Mouse (Mus musculus): ENCODE measurements around the gene Gm42906. TPM values are rescaled to one million over a fixed set of nuclear protein-coding genes. Genes with fewer than 3 reads are reported as not detected.

Gm42906 gene
- polyA plus RNA-seq, 1 experiment from 2014 or later: not detected

GRCm38 (mm10) chr5:151164815-151165214 is 263.1 kb downstream of the Gm42906 start:
- H3K36me3 ChIP-seq (ENCODE audit: control insufficient read depth, insufficient read depth, low read length): no peaks in the 10 kb centered on the region
- peak; percentile 17; the same call in 1 of the 2 replicates for ATAC-seq
- H3K27me3 ChIP-seq (replicated peaks; ENCODE audit: control insufficient read depth, insufficient read depth, low read length): no peaks in the 10 kb centered on the region
- WGBS: 70% methylated on average over 4 of the region's 4 CpGs
- peaks cover 18% of the 10 kb centered on the region for H3K4me1 ChIP-seq (ENCODE audit: control insufficient read depth, insufficient read depth, low read length)
- H3K4me3 ChIP-seq (ENCODE audit: low read length): no peak overlapping the region
- no peaks in the 10 kb centered on the region for H3K9me3 ChIP-seq (ENCODE audit: control insufficient read depth, low read length)
- no peak overlapping the region for H3K4me2 ChIP-seq (ENCODE audit: low read depth, low read length)
- no peak overlapping the region for H3K9ac ChIP-seq (ENCODE audit: low read depth, low read length)
- 0 out of 2 replicates have a peak overlapping the region, but pooled peaks have one; percentile 44 for H3K27ac ChIP-seq (ENCODE audit: low read length)

- no peak overlapping the region for H3K4me2 ChIP-seq (ENCODE audit: low read depth, low read length)
- no peak overlapping the region for H3K4me3 ChIP-seq (ENCODE audit: low read length)
- no peaks in the 10 kb centered on the region for H3K9me3 ChIP-seq (ENCODE audit: control insufficient read depth, low read length)
- no peak overlapping the region for H3K27ac ChIP-seq (ENCODE audit: low read length)
- no peaks in the 10 kb centered on the region for H3K27me3 ChIP-seq (replicated peaks; ENCODE audit: control insufficient read depth, insufficient read depth, low read length)
- H3K4me1 ChIP-seq (ENCODE audit: control insufficient read depth, insufficient read depth, low read length): peaks cover 16% of the 10 kb centered on the region
- 82% methylated on average over 3 of the region's 3 CpGs for WGBS
- ATAC-seq: no peak
- H3K36me3 ChIP-seq (ENCODE audit: control insufficient read depth, insufficient read depth, low read length): no peaks in the 10 kb centered on the region
- no peak overlapping the region for H3K9ac ChIP-seq (ENCODE audit: low read depth, low read length)
These were observed 265.3 kb downstream of the Gm42906 start for GRCm38 (mm10) chr5:151162642-151163041.

GRCm38 (mm10) chr5:151155247-151155646 is 272.7 kb downstream of the Gm42906 start:
- H3K27ac ChIP-seq (ENCODE audit: low read length): no peak overlapping the region
- 82% methylated on average over 1 of the region's 1 CpGs for WGBS

GRCm38 (mm10) chr5:151154780-151155179 is 273.2 kb downstream of the Gm42906 start:
- H3K9me3 ChIP-seq (ENCODE audit: control insufficient read depth, low read length): no peaks in the 10 kb centered on the region
- no peak overlapping the region for H3K9ac ChIP-seq (ENCODE audit: low read depth, low read length)
- H3K27me3 ChIP-seq (replicated peaks; ENCODE audit: control insufficient read depth, insufficient read depth, low read length): no peaks in the 10 kb centered on the region
- H3K4me2 ChIP-seq (ENCODE audit: low read depth, low read length): no peak overlapping the region
- 27% methylated on average over 3 of the region's 3 CpGs for WGBS
- H3K36me3 ChIP-seq (ENCODE audit: control insufficient read depth, insufficient read depth, low read length): no peaks in the 10 kb centered on the region
- peak; percentile 85 for ATAC-seq
- no peak overlapping the region for H3K27ac ChIP-seq (ENCODE audit: low read length)
- no peak overlapping the region for H3K4me3 ChIP-seq (ENCODE audit: low read length)
- H3K4me1 ChIP-seq (ENCODE audit: control insufficient read depth, insufficient read depth, low read length): peaks cover 12% of the 10 kb centered on the region

More at GRCm38 (mm10) chr5:151155247-151155646, 272.7 kb downstream of the Gm42906 start:
- Histone ChIP-seq H3K27me3 (replicated peaks; ENCODE audit: control insufficient read depth, insufficient read depth, low read length) (no peaks in the 10 kb centered on the region), H3K4me2 (ENCODE audit: low read depth, low read length) (no peak overlapping the region), H3K4me3 (ENCODE audit: low read length) (no peak overlapping the region), H3K9me3 (ENCODE audit: control insufficient read depth, low read length) (no peaks in the 10 kb centered on the region), H3K4me1 (ENCODE audit: control insufficient read depth, insufficient read depth, low read length) (peaks cover 12% of the 10 kb centered on the region), H3K36me3 (ENCODE audit: control insufficient read depth, insufficient read depth, low read length) (no peaks in the 10 kb centered on the region), H3K9ac (ENCODE audit: low read depth, low read length) (no peak overlapping the region)
- no peak for ATAC-seq

- Histone ChIP-seq H3K9me3 (ENCODE audit: control insufficient read depth, low read length) (no peaks in the 10 kb centered on the region), H3K4me2 (ENCODE audit: low read depth, low read length) (no peak overlapping the region), H3K36me3 (ENCODE audit: control insufficient read depth, insufficient read depth, low read length) (no peaks in the 10 kb centered on the region), H3K4me1 (ENCODE audit: control insufficient read depth, insufficient read depth, low read length) (peaks cover 12% of the 10 kb centered on the region), H3K27me3 (replicated peaks; ENCODE audit: control insufficient read depth, insufficient read depth, low read length) (no peaks in the 10 kb centered on the region), H3K27ac (ENCODE audit: low read length) (no peak overlapping the region), H3K9ac (ENCODE audit: low read depth, low read length) (no peak overlapping the region), H3K4me3 (ENCODE audit: low read length) (no peak overlapping the region)
- no peak for ATAC-seq
- WGBS: 69% methylated on average over 4 of the region's 4 CpGs
These were observed 273.9 kb downstream of the Gm42906 start for GRCm38 (mm10) chr5:151154030-151154429.

GRCm38 (mm10) chr5:151151549-151151948 is 276.4 kb downstream of the Gm42906 start:
- 80% methylated on average over 9 of the region's 9 CpGs for WGBS
- Histone ChIP-seq H3K4me3 (ENCODE audit: low read length) (no peak overlapping the region), H3K27me3 (replicated peaks; ENCODE audit: control insufficient read depth, insufficient read depth, low read length) (no peaks in the 10 kb centered on the region), H3K9ac (ENCODE audit: low read depth, low read length) (no peak overlapping the region), H3K36me3 (ENCODE audit: control insufficient read depth, insufficient read depth, low read length) (no peaks in the 10 kb centered on the region), H3K4me1 (ENCODE audit: control insufficient read depth, insufficient read depth, low read length) (peaks cover 12% of the 10 kb centered on the region), H3K4me2 (ENCODE audit: low read depth, low read length) (no peak overlapping the region), H3K27ac (ENCODE audit: low read length) (no peak overlapping the region), H3K9me3 (ENCODE audit: control insufficient read depth, low read length) (no peaks in the 10 kb centered on the region)
- no peak for ATAC-seq

GRCm38 (mm10) chr5:151149509-151149908 is 278.5 kb downstream of the Gm42906 start:
- no peak overlapping the region for H3K4me2 ChIP-seq (ENCODE audit: low read depth, low read length)
- H3K9me3 ChIP-seq (ENCODE audit: control insufficient read depth, low read length): no peaks in the 10 kb centered on the region
- H3K27ac ChIP-seq (ENCODE audit: low read length): no peak overlapping the region
- H3K4me1 ChIP-seq (ENCODE audit: control insufficient read depth, insufficient read depth, low read length): peaks cover 2% of the 10 kb centered on the region
- no peak overlapping the region for H3K9ac ChIP-seq (ENCODE audit: low read depth, low read length)
- ATAC-seq: no peak
- no peak overlapping the region for H3K4me3 ChIP-seq (ENCODE audit: low read length)
- no peaks in the 10 kb centered on the region for H3K36me3 ChIP-seq (ENCODE audit: control insufficient read depth, insufficient read depth, low read length)
- no peaks in the 10 kb centered on the region for H3K27me3 ChIP-seq (replicated peaks; ENCODE audit: control insufficient read depth, insufficient read depth, low read length)
- 38% methylated on average over 8 of the region's 8 CpGs for WGBS

GRCm38 (mm10) chr5:151148079-151148478 is 279.9 kb downstream of the Gm42906 start:
- Histone ChIP-seq H3K4me1 (ENCODE audit: control insufficient read depth, insufficient read depth, low read length) (peaks cover 16% of the 10 kb centered on the region), H3K4me2 (ENCODE audit: low read depth, low read length) (no peak overlapping the region), H3K4me3 (ENCODE audit: low read length) (no peak overlapping the region), H3K27me3 (replicated peaks; ENCODE audit: control insufficient read depth, insufficient read depth, low read length) (no peaks in the 10 kb centered on the region), H3K27ac (ENCODE audit: low read length) (no peak overlapping the region), H3K36me3 (ENCODE audit: control insufficient read depth, insufficient read depth, low read length) (no peaks in the 10 kb centered on the region), H3K9me3 (ENCODE audit: control insufficient read depth, low read length) (no peaks in the 10 kb centered on the region), H3K9ac (ENCODE audit: low read depth, low read length) (no peak overlapping the region)
- WGBS: 84% methylated on average over 4 of the region's 4 CpGs
- no peak for ATAC-seq

- Histone ChIP-seq H3K4me2 (ENCODE audit: low read depth, low read length) (no peak overlapping the region), H3K27ac (ENCODE audit: low read length) (no peak overlapping the region), H3K4me1 (ENCODE audit: control insufficient read depth, insufficient read depth, low read length) (peaks cover 28% of the 10 kb centered on the region), H3K4me3 (ENCODE audit: low read length) (no peak overlapping the region), H3K36me3 (ENCODE audit: control insufficient read depth, insufficient read depth, low read length) (no peaks in the 10 kb centered on the region), H3K27me3 (replicated peaks; ENCODE audit: control insufficient read depth, insufficient read depth, low read length) (no peaks in the 10 kb centered on the region), H3K9ac (ENCODE audit: low read depth, low read length) (no peak overlapping the region), H3K9me3 (ENCODE audit: control insufficient read depth, low read length) (no peaks in the 10 kb centered on the region)
- WGBS: 66% methylated on average over 5 of the region's 5 CpGs
- no peak for ATAC-seq
These were observed 282.2 kb downstream of the Gm42906 start for GRCm38 (mm10) chr5:151145807-151146206.

- Histone ChIP-seq H3K9me3 (ENCODE audit: control insufficient read depth, low read length) (no peaks in the 10 kb centered on the region), H3K4me1 (ENCODE audit: control insufficient read depth, insufficient read depth, low read length) (peaks cover 28% of the 10 kb centered on the region), H3K9ac (ENCODE audit: low read depth, low read length) (no peak overlapping the region), H3K4me3 (ENCODE audit: low read length) (no peak overlapping the region), H3K27me3 (replicated peaks; ENCODE audit: control insufficient read depth, insufficient read depth, low read length) (no peaks in the 10 kb centered on the region), H3K27ac (ENCODE audit: low read length) (peak overlapping the region; percentile 82), H3K4me2 (ENCODE audit: low read depth, low read length) (no peak overlapping the region), H3K36me3 (ENCODE audit: control insufficient read depth, insufficient read depth, low read length) (no peaks in the 10 kb centered on the region)
- ATAC-seq: peak; percentile 72
- WGBS: 50% methylated on average over 5 of the region's 5 CpGs
These were observed 284.0 kb downstream of the Gm42906 start for GRCm38 (mm10) chr5:151143955-151144354.

Measured in intestine, embryonic 16.5 days (tissue).